Mouse (Mus musculus): Measurements from ENCODE around the gene Scgb2a2.

DNA sequence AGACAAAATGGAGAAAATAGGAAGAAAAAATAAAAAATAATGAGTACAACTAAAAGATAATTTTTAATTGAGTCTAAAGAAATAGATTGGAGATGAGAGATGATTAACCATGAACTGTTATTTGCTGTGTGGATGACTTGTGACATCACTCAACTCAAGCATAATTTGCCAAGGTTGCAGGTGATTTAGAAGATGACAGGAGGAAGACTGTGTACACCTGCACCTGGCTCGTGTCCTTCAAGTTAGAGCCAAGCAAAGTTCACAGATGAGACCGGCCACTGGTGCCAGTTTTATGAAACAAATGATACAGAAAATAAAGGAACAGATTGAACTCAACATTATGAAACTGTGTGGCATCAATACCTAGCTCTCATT lies 10.0 kb upstream of the Scgb2a2 start:
- TF ChIP-seq CTCF (IDR thresholded peaks at IDR 0.05; ENCODE audit: control insufficient read depth, insufficient read depth, insufficient replicate concordance, low read depth, low read length) (no peak), POLR2A (IDR thresholded peaks at IDR 0.05; ENCODE audit: control insufficient read depth, low read depth, low read length) (no peak)

Measured in testis, adult 2 months (tissue).